Mouse (Mus musculus): Measurements from ENCODE around the gene Lbr.

DNA sequence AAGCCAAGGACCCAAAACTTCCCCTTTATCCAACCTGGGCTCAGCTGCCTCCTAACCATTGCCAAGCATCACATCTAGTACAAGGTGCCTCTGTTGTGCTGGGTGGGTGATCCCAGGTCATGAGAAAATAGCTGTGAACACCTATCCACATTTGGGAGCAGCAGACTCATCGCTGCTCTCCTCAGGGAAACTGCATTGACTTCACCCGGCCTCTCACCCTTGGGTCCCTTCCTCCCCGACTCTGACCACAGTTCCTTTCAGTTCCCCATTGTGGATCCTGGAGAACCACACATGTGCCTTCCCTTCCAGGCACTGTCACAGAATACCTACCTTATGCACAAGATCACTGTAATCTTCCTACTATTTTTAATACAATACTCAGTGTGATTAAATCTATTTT is 2.9 kb upstream of the Lbr start:
- TF ChIP-seq POLR2A (IDR thresholded peaks at IDR 0.05; ENCODE audit: low read depth, low read length): no peak
- no peak for TF ChIP-seq CTCF (IDR thresholded peaks at IDR 0.05; ENCODE audit: borderline replicate concordance, insufficient read depth, low read length)

All from embryonic fibroblast, embryonic 13.5 days (primary cell).